Mouse (Mus musculus) hindbrain, embryonic 12.5 days (tissue): Measurements from ENCODE around the gene Sdccag8. TPM values are rescaled to one million over a fixed set of nuclear protein-coding genes. Genes with fewer than 3 reads are reported as not detected.
"Not testable (repeated sequence)": the region's sequence is repeated elsewhere in the genome, so short reads cannot be mapped to it uniquely, and the experiment has no call there.

ENCODE experiments used
- ATAC-seq: fragments of 200-750 bp; cut with Nextera tagmentation; 2 replicates; pipeline ENCODE4 v1.8.0; 2017; ENCODE audit warnings: moderate TSS enrichment; ENCODE audit not compliant: low FRiP score
- H3K27ac ChIP-seq: fragments of 300-500 bp; sonication (generic); 2 replicates; pipeline ENCODE4 v1.5.1; 2016; ENCODE audit warnings: mild to moderate bottlenecking
- H3K27me3 ChIP-seq: fragments of 300-500 bp; sonication (generic); 2 replicates; pipeline ENCODE4 v1.6.1; 2016; ENCODE audit warnings: mild to moderate bottlenecking
- H3K36me3 ChIP-seq: fragments of 300-500 bp; sonication (generic); 2 replicates; pipeline ENCODE4 v1.6.1; 2016; ENCODE audit warnings: mild to moderate bottlenecking
- H3K4me1 ChIP-seq: fragments of 300-500 bp; sonication (generic); 2 replicates; pipeline ENCODE4 v1.6.1; 2016
- H3K4me2 ChIP-seq: fragments of 300-500 bp; sonication (generic); replicated peaks from 2 replicates; pipeline ENCODE4 v1.6.1; 2016; ENCODE audit warnings: mild to moderate bottlenecking
- H3K4me3 ChIP-seq: fragments of 300-500 bp; sonication (generic); 2 replicates; pipeline ENCODE4 v1.5.1; 2016; ENCODE audit warnings: mild to moderate bottlenecking
- H3K9ac ChIP-seq: fragments of 300-500 bp; sonication (generic); 2 replicates; pipeline ENCODE4 v1.6.1; 2016; ENCODE audit warnings: mild to moderate bottlenecking, moderate library complexity
- H3K9me3 ChIP-seq: fragments of 300-500 bp; sonication (generic); replicated peaks from 2 replicates; pipeline ENCODE4 v1.6.1; 2016; ENCODE audit warnings: mild to moderate bottlenecking
- WGBS: fragments of 180-500 bp; shearing (Covaris S2); methylation state at CpG from one replicate; pipeline ENCODE4 v1.1.7; 2016; 5-methylcytosine and 5-hydroxymethylcytosine counted together
- polyA plus RNA-seq: library from polyadenylated mRNA; unstranded; fragments of >200 nt; fragmentation: Nextera tagmentation; extraction: Ambion mirVana; gene quantifications from 2 replicates; pipeline ENCODE4 v1.2.1, GENCODE M21; 2016

The Sdccag8 gene
- polyA plus RNA-seq, 1 experiment from 2014 or later: 24.8 TPM

- Histone ChIP-seq H3K9ac (no peak overlapping the region), H3K27me3 (no peaks in the 10 kb centered on the region), H3K4me2 (no peak overlapping the region), H3K36me3 (no peaks in the 10 kb centered on the region), H3K27ac (no peak overlapping the region), H3K9me3 (no peaks in the 10 kb centered on the region), H3K4me3 (no peak overlapping the region), H3K4me1 (peaks cover 14% of the 10 kb centered on the region; the same call in 1 of the 2 replicates)
- no peak for ATAC-seq
- WGBS: 60% methylated on average over 13 of the region's 13 CpGs
Observed at GRCm38 (mm10) chr1:176934043-176934762, 119.7 kb downstream of the Sdccag8 start.

DNA sequence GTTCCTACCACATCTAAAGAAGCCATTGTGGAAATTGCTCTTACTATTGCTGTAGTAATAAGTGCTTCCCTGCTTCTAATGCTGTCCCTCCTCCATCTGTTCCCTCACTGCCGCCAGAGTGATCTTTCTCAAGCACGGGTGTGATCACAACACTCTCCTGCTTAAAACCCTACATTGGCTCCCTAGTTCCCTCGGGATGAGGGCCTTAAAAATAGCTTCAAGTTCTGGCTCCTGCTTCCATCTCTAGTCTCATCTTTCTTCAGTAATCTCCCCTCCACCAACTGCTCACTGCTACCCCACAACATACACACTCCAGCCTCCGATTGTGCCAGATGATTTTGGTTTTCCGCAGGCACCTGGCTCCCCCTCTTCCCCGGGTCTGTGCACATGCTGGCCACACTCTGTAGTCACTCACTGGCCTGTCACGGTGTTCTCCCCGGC, 125.5 kb downstream of the Sdccag8 start:
- ATAC-seq: no peak
- H3K9me3 ChIP-seq: no peaks in the 10 kb centered on the region
- whole genome bisulfite sequencing: 77% methylated on average over 8 of the region's 8 CpGs
- H3K27ac ChIP-seq: no peak overlapping the region
- no peak overlapping the region for H3K9ac ChIP-seq
- no peak overlapping the region for H3K4me3 ChIP-seq
- H3K27me3 ChIP-seq: no peaks in the 10 kb centered on the region
- H3K4me1 ChIP-seq: no peaks in the 10 kb centered on the region
- H3K36me3 ChIP-seq: no peaks in the 10 kb centered on the region
- no peak overlapping the region for H3K4me2 ChIP-seq

GRCm38 (mm10) chr1:176941286-176941990, 127.0 kb downstream of the Sdccag8 start:
- not testable (repeated sequence) for ATAC-seq, H3K4me2 ChIP-seq, H3K27me3 ChIP-seq, H3K9ac ChIP-seq, H3K4me3 ChIP-seq, H3K36me3 ChIP-seq, H3K27ac ChIP-seq, H3K9me3 ChIP-seq, H3K4me1 ChIP-seq

- ATAC-seq: no peak
- Histone ChIP-seq H3K36me3 (no peaks in the 10 kb centered on the region), H3K4me1 (peaks cover 7% of the 10 kb centered on the region; the same call in 1 of the 2 replicates), H3K27me3 (no peaks in the 10 kb centered on the region), H3K9me3 (no peaks in the 10 kb centered on the region), H3K4me2 (no peak overlapping the region), H3K4me3 (no peak overlapping the region), H3K9ac (no peak overlapping the region), H3K27ac (no peak overlapping the region)
- WGBS: 94% methylated on average over 5 of the region's 5 CpGs
Observed at GRCm38 (mm10) chr1:176943126-176943525, 128.7 kb downstream of the Sdccag8 start.

DNA sequence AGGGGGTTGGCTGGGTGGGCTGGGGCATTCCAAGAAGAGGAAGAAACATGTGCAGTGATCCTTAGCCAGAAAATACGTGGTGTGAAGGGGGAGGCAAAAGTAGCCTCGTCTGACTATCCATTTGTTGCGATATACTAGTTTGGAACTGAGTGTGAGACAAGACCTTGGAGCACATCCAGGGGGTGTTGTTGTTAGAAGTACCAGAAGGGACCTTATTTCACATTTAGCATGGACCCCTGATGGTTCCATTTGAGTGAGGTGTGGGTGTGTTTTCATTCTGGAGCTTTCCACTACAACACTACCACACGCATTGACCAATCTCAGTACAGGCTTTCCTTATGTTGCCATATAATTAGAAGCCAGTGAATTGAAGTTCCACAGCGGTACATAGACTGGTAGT, 129.5 kb downstream of the Sdccag8 start:
- H3K27ac ChIP-seq: no peak overlapping the region
- no peak overlapping the region for H3K4me2 ChIP-seq
- H3K9me3 ChIP-seq: no peaks in the 10 kb centered on the region
- H3K4me1 ChIP-seq: peaks cover 7% of the 10 kb centered on the region; the same call in 1 of the 2 replicates
- H3K4me3 ChIP-seq: no peak overlapping the region
- H3K9ac ChIP-seq: no peak overlapping the region
- no peaks in the 10 kb centered on the region for H3K36me3 ChIP-seq
- no peaks in the 10 kb centered on the region for H3K27me3 ChIP-seq
- 85% methylated on average over 5 of the region's 5 CpGs for whole genome bisulfite sequencing
- no peak for ATAC-seq

DNA sequence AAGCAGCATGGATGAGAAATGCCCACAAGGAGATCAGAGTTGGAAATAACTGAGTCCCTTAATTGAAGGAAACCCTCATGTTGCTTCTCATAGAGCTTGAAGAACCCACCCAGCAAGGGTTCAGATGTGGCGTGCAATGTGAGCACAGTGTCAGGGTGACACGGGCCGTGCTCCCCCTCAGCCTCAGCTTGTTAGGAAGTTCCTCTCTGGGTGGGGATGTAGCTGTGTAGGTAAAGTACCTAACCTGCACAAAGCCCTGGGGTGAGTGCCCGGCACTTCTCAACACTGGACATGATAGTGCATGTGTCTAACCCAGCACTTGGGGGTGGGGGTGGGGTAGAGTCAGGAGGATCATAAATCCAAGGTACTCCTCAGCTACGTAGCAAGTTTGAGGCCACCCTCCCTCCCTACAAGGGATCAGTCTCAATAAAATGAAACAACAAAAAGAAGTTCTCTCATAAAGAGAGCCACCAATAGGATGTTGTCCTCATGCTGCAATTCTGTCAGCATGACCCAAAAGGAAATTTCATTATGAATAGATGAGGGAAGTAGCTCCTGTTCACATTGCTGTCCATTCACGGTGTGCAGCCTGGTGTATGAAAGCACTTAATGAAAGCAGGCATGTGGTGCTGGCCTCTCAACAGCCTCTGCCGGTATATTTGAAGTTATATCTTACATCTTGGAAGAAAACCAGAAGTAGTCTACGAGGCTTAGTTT, 130.2 kb downstream of the Sdccag8 start:
- Histone ChIP-seq H3K4me1 (peaks cover 7% of the 10 kb centered on the region; the same call in 1 of the 2 replicates), H3K27me3 (no peaks in the 10 kb centered on the region), H3K4me3 (no peak overlapping the region), H3K4me2 (no peak overlapping the region), H3K27ac (no peak overlapping the region), H3K36me3 (no peaks in the 10 kb centered on the region), H3K9me3 (no peaks in the 10 kb centered on the region), H3K9ac (no peak overlapping the region)
- 71% methylated on average over 8 of the region's 8 CpGs for WGBS
- ATAC-seq: no peak

DNA sequence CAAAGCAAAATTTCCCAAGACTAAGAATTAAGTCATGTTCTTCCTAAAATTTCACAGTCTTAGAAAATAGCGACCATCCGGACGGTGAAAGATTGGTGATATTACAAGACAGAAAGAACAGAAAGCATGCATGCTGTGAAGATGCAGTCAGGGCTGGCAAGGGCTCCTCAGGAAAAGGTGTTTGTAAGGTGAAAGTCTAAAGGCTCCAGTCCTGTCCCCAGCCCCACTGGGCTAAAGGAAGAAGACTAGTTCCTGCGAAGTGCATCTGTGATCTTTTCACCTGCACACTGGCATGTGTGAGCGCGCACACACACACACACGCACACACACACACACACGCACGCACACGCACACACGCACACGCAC, 130.7 kb downstream of the Sdccag8 start:
- no peaks in the 10 kb centered on the region for H3K27me3 ChIP-seq
- no peaks in the 10 kb centered on the region for H3K36me3 ChIP-seq
- H3K9me3 ChIP-seq: no peaks in the 10 kb centered on the region
- no peak overlapping the region for H3K27ac ChIP-seq
- H3K4me2 ChIP-seq: no peak overlapping the region
- H3K4me1 ChIP-seq: peaks cover 7% of the 10 kb centered on the region; the same call in 1 of the 2 replicates
- no peak overlapping the region for H3K4me3 ChIP-seq
- no peak overlapping the region for H3K9ac ChIP-seq
- WGBS: 74% methylated on average over 12 of the region's 12 CpGs
- ATAC-seq: no peak

GRCm38 (mm10) chr1:176946031-176946795, 131.8 kb downstream of the Sdccag8 start:
- H3K4me2 ChIP-seq: no peak overlapping the region
- H3K4me3 ChIP-seq: no peak overlapping the region
- 0 out of 2 replicates have a peak overlapping the region, but pooled peaks have one; percentile 30 for H3K27ac ChIP-seq
- no peaks in the 10 kb centered on the region for H3K36me3 ChIP-seq
- H3K9ac ChIP-seq: no peak overlapping the region
- 75% methylated on average over 11 of the region's 11 CpGs for WGBS
- no peak for ATAC-seq
- peaks cover 10% of the 10 kb centered on the region; the same call in 1 of the 2 replicates for H3K4me1 ChIP-seq
- H3K27me3 ChIP-seq: no peaks in the 10 kb centered on the region
- no peaks in the 10 kb centered on the region for H3K9me3 ChIP-seq

GRCm38 (mm10) chr1:176946796-176947181, 132.3 kb downstream of the Sdccag8 start:
- Histone ChIP-seq H3K36me3 (no peaks in the 10 kb centered on the region), H3K4me3 (no peak overlapping the region), H3K9me3 (no peaks in the 10 kb centered on the region), H3K9ac (no peak overlapping the region), H3K27me3 (no peaks in the 10 kb centered on the region), H3K4me1 (peaks cover 12% of the 10 kb centered on the region; the same call in 1 of the 2 replicates), H3K4me2 (no peak overlapping the region), H3K27ac (peak overlapping the region; percentile 30; the same call in 1 of the 2 replicates)
- WGBS: 63% methylated on average over 7 of the region's 7 CpGs
- ATAC-seq: no peak

DNA sequence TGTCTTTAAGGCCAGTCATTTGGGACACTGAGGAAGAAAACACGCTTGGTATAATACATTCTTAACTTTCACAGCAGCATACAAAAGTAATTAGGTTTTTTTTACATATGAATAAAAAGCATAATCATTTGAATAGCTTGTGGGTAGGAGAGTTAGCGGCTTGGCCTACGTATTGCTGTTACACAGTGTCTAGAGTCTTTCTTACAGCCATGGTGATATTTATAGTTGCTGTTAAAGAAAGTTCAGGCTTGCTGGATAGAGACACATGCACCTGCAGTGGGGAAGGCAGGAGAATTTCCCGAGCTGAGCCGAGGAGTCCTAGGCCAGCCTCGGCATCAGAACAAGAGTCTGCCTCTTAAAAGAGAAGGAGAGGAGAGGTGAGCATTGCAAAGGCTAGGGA, 134.4 kb downstream of the Sdccag8 start:
- 53% methylated on average over 6 of the region's 6 CpGs for WGBS
- Histone ChIP-seq H3K36me3 (no peaks in the 10 kb centered on the region), H3K4me3 (no peak overlapping the region), H3K27ac (no peak overlapping the region), H3K9ac (no peak overlapping the region), H3K9me3 (no peaks in the 10 kb centered on the region), H3K27me3 (no peaks in the 10 kb centered on the region), H3K4me2 (no peak overlapping the region), H3K4me1 (peaks cover 12% of the 10 kb centered on the region; the same call in 1 of the 2 replicates)
- ATAC-seq: peak; percentile 52; the same call in 1 of the 2 replicates

DNA sequence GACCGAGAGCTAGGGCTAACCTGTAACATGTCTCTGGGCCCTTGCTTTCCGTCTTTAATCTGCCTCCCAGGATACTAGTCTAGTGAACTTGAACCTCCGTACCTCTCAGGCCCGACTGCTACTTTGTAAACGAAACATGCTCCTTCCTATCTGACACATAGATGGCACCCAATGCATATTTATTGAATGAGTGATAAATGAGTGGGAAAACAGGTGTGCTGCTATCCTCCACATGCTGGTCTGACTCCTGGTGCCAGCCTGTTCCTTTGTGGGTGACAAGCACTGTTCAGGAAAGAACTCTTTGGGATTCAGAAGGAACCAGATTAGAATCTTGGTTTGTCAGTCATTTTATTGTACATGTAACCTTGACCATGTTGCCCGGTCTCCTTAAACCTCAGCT, 134.9 kb downstream of the Sdccag8 start:
- no peak overlapping the region for H3K27ac ChIP-seq
- H3K4me1 ChIP-seq: peaks cover 12% of the 10 kb centered on the region; the same call in 1 of the 2 replicates
- no peaks in the 10 kb centered on the region for H3K36me3 ChIP-seq
- H3K4me3 ChIP-seq: no peak overlapping the region
- no peak overlapping the region for H3K4me2 ChIP-seq
- H3K27me3 ChIP-seq: no peaks in the 10 kb centered on the region
- no peaks in the 10 kb centered on the region for H3K9me3 ChIP-seq
- WGBS: 85% methylated on average over 6 of the region's 6 CpGs
- H3K9ac ChIP-seq: no peak overlapping the region
- no peak for ATAC-seq

DNA sequence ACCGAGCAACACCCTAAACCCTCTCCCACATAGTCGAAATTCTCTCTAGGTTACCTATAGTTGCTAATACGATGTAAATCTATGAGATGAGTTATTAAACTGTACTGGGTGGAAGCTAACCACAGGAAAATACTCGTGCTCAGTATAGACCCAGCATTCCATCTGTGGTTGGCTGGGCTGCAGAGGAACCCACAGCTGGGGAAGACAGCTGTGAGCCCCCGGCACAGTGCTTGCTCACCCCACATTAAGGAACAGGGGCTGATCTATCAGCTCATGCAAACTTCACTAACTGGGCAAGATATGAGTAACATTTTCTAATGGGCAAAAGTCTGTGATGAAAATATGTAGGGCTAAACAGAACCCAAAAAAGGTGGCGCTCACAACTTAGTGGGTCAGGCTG, 135.6 kb downstream of the Sdccag8 start:
- H3K4me1 ChIP-seq: peaks cover 12% of the 10 kb centered on the region; the same call in 1 of the 2 replicates
- H3K9me3 ChIP-seq: no peaks in the 10 kb centered on the region
- no peaks in the 10 kb centered on the region for H3K36me3 ChIP-seq
- 92% methylated on average over 6 of the region's 6 CpGs for WGBS
- H3K27ac ChIP-seq: no peak overlapping the region
- no peak for ATAC-seq
- no peaks in the 10 kb centered on the region for H3K27me3 ChIP-seq
- H3K9ac ChIP-seq: no peak overlapping the region
- H3K4me3 ChIP-seq: no peak overlapping the region
- H3K4me2 ChIP-seq: no peak overlapping the region
